Mouse (Mus musculus): ENCODE measurements at regions not wholly inside any gene's neighbourhood (a gene's known extent, or its start where the extent isn't known, plus 50 kb on each side); places are given as distances from the start of the nearest gene placed in this dataset.
A peak's percentile ranks its signal among the peaks of the same experiment; 100 is the strongest.

GRCm38 (mm10) chr13:14789827-14790226 is 159.9 kb downstream of the AW209491 start:
- H3K9me3 ChIP-seq (ENCODE audit: control insufficient read depth, low read length) = no peaks in the 10 kb centered on the region
- no peaks in the 10 kb centered on the region for H3K4me1 ChIP-seq (ENCODE audit: control insufficient read depth, insufficient read depth, low read length)
- H3K4me3 ChIP-seq (replicated peaks; ENCODE audit: low read depth, low read length) = no peak overlapping the region
- no peak overlapping the region for H3K9ac ChIP-seq (replicated peaks; ENCODE audit: low read length)
- no peak overlapping the region for H3K27ac ChIP-seq (replicated peaks; ENCODE audit: low read depth, low read length)
- no peaks in the 10 kb centered on the region for H3K27me3 ChIP-seq (ENCODE audit: control insufficient read depth, insufficient read depth, low read length)
- no peak overlapping the region for H3K4me2 ChIP-seq (ENCODE audit: low read length)
- ATAC-seq (ENCODE audit: low FRiP score, low TSS enrichment) (no peak), DNase-seq (no peak)
- 49% methylated on average over 3 of the region's 3 CpGs for WGBS
- H3K36me3 ChIP-seq (ENCODE audit: control insufficient read depth, insufficient read depth, low read length) = no peaks in the 10 kb centered on the region

- H3K4me1 ChIP-seq (ENCODE audit: control insufficient read depth, insufficient read depth, low read length) = no peaks in the 10 kb centered on the region
- no peak overlapping the region for H3K27ac ChIP-seq (replicated peaks; ENCODE audit: low read depth, low read length)
- H3K36me3 ChIP-seq (ENCODE audit: control insufficient read depth, insufficient read depth, low read length) = no peaks in the 10 kb centered on the region
- H3K4me2 ChIP-seq (ENCODE audit: low read length) = no peak overlapping the region
- no peaks in the 10 kb centered on the region for H3K9me3 ChIP-seq (ENCODE audit: control insufficient read depth, low read length)
- no peak overlapping the region for H3K9ac ChIP-seq (replicated peaks; ENCODE audit: low read length)
- H3K27me3 ChIP-seq (ENCODE audit: control insufficient read depth, insufficient read depth, low read length) = no peaks in the 10 kb centered on the region
- DNase-seq (peak; percentile 18), ATAC-seq (ENCODE audit: low FRiP score, low TSS enrichment) (no peak)
- no peak overlapping the region for H3K4me3 ChIP-seq (replicated peaks; ENCODE audit: low read depth, low read length)
Measured at GRCm38 (mm10) chr13:14800246-14800645, 170.3 kb downstream of the AW209491 start.

- H3K9ac ChIP-seq (replicated peaks; ENCODE audit: low read length) = no peak overlapping the region
- no peaks in the 10 kb centered on the region for H3K36me3 ChIP-seq (ENCODE audit: control insufficient read depth, insufficient read depth, low read length)
- ATAC-seq (ENCODE audit: low FRiP score, low TSS enrichment) (no peak), DNase-seq (peak; percentile 6)
- no peak overlapping the region for H3K27ac ChIP-seq (replicated peaks; ENCODE audit: low read depth, low read length)
- no peak overlapping the region for H3K4me3 ChIP-seq (replicated peaks; ENCODE audit: low read depth, low read length)
- H3K9me3 ChIP-seq (ENCODE audit: control insufficient read depth, low read length) = no peaks in the 10 kb centered on the region
- no peaks in the 10 kb centered on the region for H3K4me1 ChIP-seq (ENCODE audit: control insufficient read depth, insufficient read depth, low read length)
- no peaks in the 10 kb centered on the region for H3K27me3 ChIP-seq (ENCODE audit: control insufficient read depth, insufficient read depth, low read length)
- 11% methylated on average over 3 of the region's 3 CpGs for WGBS
- H3K4me2 ChIP-seq (ENCODE audit: low read length) = no peak overlapping the region
Measured at GRCm38 (mm10) chr13:14801020-14801419, 171.1 kb downstream of the AW209491 start.

- WGBS = 76% methylated on average over 2 of the region's 2 CpGs
- H3K4me1 ChIP-seq (ENCODE audit: control insufficient read depth, insufficient read depth, low read length) = no peaks in the 10 kb centered on the region
- H3K27me3 ChIP-seq (ENCODE audit: control insufficient read depth, insufficient read depth, low read length) = no peaks in the 10 kb centered on the region
- H3K36me3 ChIP-seq (ENCODE audit: control insufficient read depth, insufficient read depth, low read length) = no peaks in the 10 kb centered on the region
- H3K9ac ChIP-seq (replicated peaks; ENCODE audit: low read length) = no peak overlapping the region
- DNase-seq = peak; percentile 1
- ATAC-seq (ENCODE audit: low FRiP score, low TSS enrichment) = no peak
- no peak overlapping the region for H3K4me2 ChIP-seq (ENCODE audit: low read length)
- no peak overlapping the region for H3K4me3 ChIP-seq (replicated peaks; ENCODE audit: low read depth, low read length)
- H3K27ac ChIP-seq (replicated peaks; ENCODE audit: low read depth, low read length) = no peak overlapping the region
- no peaks in the 10 kb centered on the region for H3K9me3 ChIP-seq (ENCODE audit: control insufficient read depth, low read length)
Measured at GRCm38 (mm10) chr13:14802391-14802790, 172.4 kb downstream of the AW209491 start.

GRCm38 (mm10) chr13:14835362-14835761 is 205.4 kb downstream of the AW209491 start:
- no peak overlapping the region for H3K4me2 ChIP-seq (ENCODE audit: low read length)
- no peak for ATAC-seq (ENCODE audit: low FRiP score, low TSS enrichment)
- H3K9me3 ChIP-seq (ENCODE audit: control insufficient read depth, low read length) = no peaks in the 10 kb centered on the region
- H3K27me3 ChIP-seq (ENCODE audit: control insufficient read depth, insufficient read depth, low read length) = no peaks in the 10 kb centered on the region
- H3K36me3 ChIP-seq (ENCODE audit: control insufficient read depth, insufficient read depth, low read length) = no peaks in the 10 kb centered on the region
- H3K4me3 ChIP-seq (replicated peaks; ENCODE audit: low read depth, low read length) = no peak overlapping the region
- no peak overlapping the region for H3K27ac ChIP-seq (replicated peaks; ENCODE audit: low read depth, low read length)
- DNase-seq = no peak
- H3K4me1 ChIP-seq (ENCODE audit: control insufficient read depth, insufficient read depth, low read length) = no peaks in the 10 kb centered on the region
- no peak overlapping the region for H3K9ac ChIP-seq (replicated peaks; ENCODE audit: low read length)

Data from midbrain, embryonic 14.5 days (tissue).